Mouse (Mus musculus) embryonic facial prominence, embryonic 15.5 days (tissue): ENCODE measurements around the gene Pak6. TPM values are rescaled to one million over a fixed set of nuclear protein-coding genes. Genes with fewer than 3 reads are reported as not detected.

ENCODE experiments used
- ATAC-seq: fragments of 200-750 bp; cut with Nextera tagmentation; 2 replicates; pipeline ENCODE4 v1.8.0; 2017; ENCODE audit warnings: low read depth, moderate TSS enrichment; ENCODE audit not compliant: insufficient number of reproducible peaks, low FRiP score, low TSS enrichment
- H3K27ac ChIP-seq: fragments of 300-500 bp; sonication (generic); replicated peaks from 2 replicates; pipeline ENCODE4 v1.5.1; 2015; ENCODE audit warnings: mild to moderate bottlenecking, inconsistent platforms
- H3K27me3 ChIP-seq: fragments of 300-500 bp; sonication (generic); 2 replicates; pipeline ENCODE4 v1.6.1; 2015; ENCODE audit warnings: inconsistent platforms
- H3K36me3 ChIP-seq: fragments of 300-500 bp; sonication (generic); 2 replicates; pipeline ENCODE4 v1.6.1; 2015; ENCODE audit warnings: mild to moderate bottlenecking, inconsistent platforms
- H3K4me1 ChIP-seq: fragments of 300-500 bp; sonication (generic); 2 replicates; pipeline ENCODE4 v1.6.1; 2015; ENCODE audit warnings: inconsistent platforms
- H3K4me2 ChIP-seq: fragments of 300-500 bp; sonication (generic); replicated peaks from 2 replicates; pipeline ENCODE4 v1.6.1; 2015; ENCODE audit warnings: mild to moderate bottlenecking, inconsistent platforms
- H3K4me3 ChIP-seq: fragments of 300-500 bp; sonication (generic); replicated peaks from 2 replicates; pipeline ENCODE4 v1.5.1; 2015; ENCODE audit warnings: mild to moderate bottlenecking, inconsistent platforms
- H3K9ac ChIP-seq: fragments of 300-500 bp; sonication (generic); 2 replicates; pipeline ENCODE4 v1.6.1; 2015; ENCODE audit warnings: inconsistent platforms
- H3K9me3 ChIP-seq: fragments of 300-500 bp; sonication (generic); replicated peaks from 2 replicates; pipeline ENCODE4 v1.6.1; 2016; ENCODE audit warnings: inconsistent platforms
- WGBS: fragments of 180-500 bp; shearing (Covaris S2); methylation state at CpG from one replicate; pipeline ENCODE4 v1.1.7; 2015; 5-methylcytosine and 5-hydroxymethylcytosine counted together
- polyA plus RNA-seq: library from polyadenylated mRNA; unstranded; fragments of >200 nt; fragmentation: Nextera tagmentation; extraction: Ambion mirVana; gene quantifications from 2 replicates; pipeline ENCODE4 v1.2.1, GENCODE M21; 2015

The Pak6 gene
- polyA plus RNA-seq, 1 experiment from 2014 or later: 8.5 TPM

DNA sequence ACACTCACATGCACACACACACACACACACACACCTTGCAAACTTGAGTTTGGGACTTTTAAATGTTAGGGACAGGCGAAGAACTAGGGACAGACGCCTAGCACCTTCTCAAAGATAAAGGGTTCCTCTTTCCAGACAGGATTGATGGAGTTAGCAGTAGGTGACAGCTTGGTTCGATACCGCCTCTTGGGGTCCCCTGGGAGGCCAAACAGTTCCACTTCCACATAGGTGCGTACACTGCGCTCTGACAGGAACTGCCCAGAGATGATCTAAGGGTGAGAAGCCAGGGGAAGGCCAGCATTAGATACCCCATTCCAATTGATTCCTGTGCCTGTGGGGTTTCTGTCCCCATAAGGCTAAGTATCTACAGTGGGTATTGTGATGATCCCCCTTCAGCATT lies 50.5 kb downstream of the Pak6 start:
- 92% methylated on average over 6 of the region's 6 CpGs for WGBS
- Histone ChIP-seq H3K27me3 (peaks cover 46% of the 10 kb centered on the region), H3K36me3 (no peaks in the 10 kb centered on the region), H3K4me2 (no peak overlapping the region), H3K4me3 (no peak overlapping the region), H3K4me1 (peaks cover 18% of the 10 kb centered on the region), H3K27ac (no peak overlapping the region), H3K9ac (no peak overlapping the region), H3K9me3 (no peaks in the 10 kb centered on the region)
- ATAC-seq: no peak

GRCm38 (mm10) chr2:118714230-118714629 lies 51.1 kb downstream of the Pak6 start:
- H3K27ac ChIP-seq: no peak overlapping the region
- no peak overlapping the region for H3K4me3 ChIP-seq
- no peaks in the 10 kb centered on the region for H3K9me3 ChIP-seq
- peaks cover 18% of the 10 kb centered on the region for H3K4me1 ChIP-seq
- peaks cover 40% of the 10 kb centered on the region for H3K27me3 ChIP-seq
- no peak overlapping the region for H3K9ac ChIP-seq
- no peak for ATAC-seq
- no peak overlapping the region for H3K4me2 ChIP-seq
- 53% methylated on average over 4 of the region's 4 CpGs for WGBS
- H3K36me3 ChIP-seq: no peaks in the 10 kb centered on the region

- peaks cover 17% of the 10 kb centered on the region for H3K27me3 ChIP-seq
- H3K27ac ChIP-seq: no peak overlapping the region
- H3K4me3 ChIP-seq: no peak overlapping the region
- no peak for ATAC-seq
- no peak overlapping the region for H3K9ac ChIP-seq
- WGBS: 87% methylated on average over 5 of the region's 5 CpGs
- H3K4me2 ChIP-seq: no peak overlapping the region
- no peaks in the 10 kb centered on the region for H3K9me3 ChIP-seq
- no peaks in the 10 kb centered on the region for H3K36me3 ChIP-seq
- peaks cover 7% of the 10 kb centered on the region; the same call in 1 of the 2 replicates for H3K4me1 ChIP-seq
Measured at GRCm38 (mm10) chr2:118716677-118717076, 53.6 kb downstream of the Pak6 start.

GRCm38 (mm10) chr2:118723693-118724486 lies 60.8 kb downstream of the Pak6 start:
- Histone ChIP-seq H3K36me3 (no peaks in the 10 kb centered on the region), H3K27ac (no peak overlapping the region), H3K4me1 (peaks cover 16% of the 10 kb centered on the region; the same call in 1 of the 2 replicates), H3K27me3 (peaks cover 13% of the 10 kb centered on the region; the same call in 1 of the 2 replicates), H3K4me3 (no peak overlapping the region), H3K9ac (no peak overlapping the region), H3K4me2 (no peak overlapping the region), H3K9me3 (no peaks in the 10 kb centered on the region)
- ATAC-seq: no peak
- WGBS: 80% methylated on average over 15 of the region's 15 CpGs

DNA sequence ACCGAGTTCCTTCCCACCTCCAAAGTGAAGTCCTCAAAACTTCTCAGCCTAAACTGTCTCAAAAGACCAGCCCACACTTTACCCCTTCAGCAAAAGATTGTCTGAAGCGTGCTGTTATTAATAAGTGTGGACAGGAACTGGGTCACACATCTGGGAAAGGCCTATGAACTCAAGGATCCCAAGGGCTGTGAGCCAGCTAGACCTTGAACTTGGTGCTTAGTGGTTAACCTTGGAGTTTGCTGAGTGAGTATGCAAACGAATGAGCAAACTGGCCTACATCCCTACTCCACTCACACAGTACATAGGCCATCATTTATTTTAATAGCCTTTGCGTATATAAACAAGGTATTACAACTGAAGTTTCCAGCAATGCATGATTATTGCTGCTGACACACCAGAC lies 62.4 kb downstream of the Pak6 start:
- H3K27ac ChIP-seq: no peak overlapping the region
- H3K36me3 ChIP-seq: no peaks in the 10 kb centered on the region
- no peak for ATAC-seq
- H3K4me2 ChIP-seq: no peak overlapping the region
- H3K9me3 ChIP-seq: no peaks in the 10 kb centered on the region
- 81% methylated on average over 4 of the region's 4 CpGs for WGBS
- no peak overlapping the region for H3K4me3 ChIP-seq
- H3K9ac ChIP-seq: no peak overlapping the region
- H3K27me3 ChIP-seq: peaks cover 11% of the 10 kb centered on the region; the same call in 1 of the 2 replicates
- H3K4me1 ChIP-seq: peaks cover 32% of the 10 kb centered on the region

GRCm38 (mm10) chr2:118726873-118727272 lies 63.8 kb downstream of the Pak6 start:
- Histone ChIP-seq H3K9me3 (no peaks in the 10 kb centered on the region), H3K4me2 (no peak overlapping the region), H3K4me1 (peaks cover 32% of the 10 kb centered on the region), H3K9ac (no peak overlapping the region), H3K36me3 (no peaks in the 10 kb centered on the region), H3K27ac (no peak overlapping the region), H3K4me3 (no peak overlapping the region), H3K27me3 (peaks cover 16% of the 10 kb centered on the region; the same call in 1 of the 2 replicates)
- no peak for ATAC-seq
- WGBS: 83% methylated on average over 2 of the region's 2 CpGs

DNA sequence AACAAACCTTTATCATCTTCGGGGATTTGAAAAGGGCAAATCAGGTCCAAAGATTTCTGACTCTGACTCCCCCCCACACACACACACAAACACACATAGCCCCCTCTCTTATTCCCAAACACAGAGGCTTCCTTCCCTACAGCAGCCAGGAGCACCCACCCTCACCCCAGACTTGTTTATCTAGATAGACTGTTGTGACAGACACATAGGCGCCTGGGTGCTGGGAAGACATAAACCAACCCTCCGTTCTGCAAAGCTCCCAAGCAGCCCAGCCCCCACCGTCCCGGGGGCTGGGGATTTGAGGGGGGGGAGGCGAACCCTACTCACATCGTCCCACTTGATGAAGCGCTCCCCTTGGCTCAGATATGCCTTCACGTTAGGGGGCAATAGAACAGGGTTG lies 64.8 kb downstream of the Pak6 start:
- WGBS: 19% methylated on average over 9 of the region's 9 CpGs
- H3K4me3 ChIP-seq: no peak overlapping the region
- no peak overlapping the region for H3K4me2 ChIP-seq
- no peak overlapping the region for H3K9ac ChIP-seq
- H3K27ac ChIP-seq: no peak overlapping the region
- H3K27me3 ChIP-seq: peaks cover 12% of the 10 kb centered on the region; the same call in 1 of the 2 replicates
- ATAC-seq: no peak
- no peaks in the 10 kb centered on the region for H3K9me3 ChIP-seq
- H3K4me1 ChIP-seq: peaks cover 29% of the 10 kb centered on the region
- no peaks in the 10 kb centered on the region for H3K36me3 ChIP-seq

DNA sequence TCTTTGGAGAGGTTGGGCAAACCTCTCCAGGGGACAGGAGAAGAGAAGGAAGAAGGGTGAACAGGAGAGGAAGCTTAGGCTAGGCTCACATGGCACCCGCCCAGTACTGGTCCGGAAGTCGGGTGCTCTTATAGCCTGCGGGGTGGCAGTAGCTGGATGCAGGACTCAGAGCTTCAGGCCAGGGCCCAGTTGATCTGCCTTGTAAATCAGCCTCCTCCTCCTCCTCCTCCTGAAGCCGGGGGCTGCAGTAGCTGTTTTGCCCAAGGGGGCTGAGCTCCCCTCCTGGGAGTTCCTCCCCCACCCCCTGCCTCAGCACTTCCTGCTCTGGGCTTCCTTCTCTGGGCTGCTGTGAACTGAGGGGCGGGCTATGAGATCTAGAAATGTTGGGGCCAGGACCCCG lies 65.2 kb downstream of the Pak6 start, which contains the start of gene Plcb2:
Gene Plcb2 (minus strand): TSS at position 102 of the 400 bp plus-strand sequence.
- H3K36me3 ChIP-seq: no peaks in the 10 kb centered on the region
- no peak within 1 kb of the TSS for H3K4me3 ChIP-seq
- H3K4me1 ChIP-seq: peaks cover 26% of the 10 kb centered on the region
- WGBS: 10% methylated on average over 7 of the region's 7 CpGs
- no peaks in the 10 kb centered on the region for H3K9me3 ChIP-seq
- no peak within 1 kb of the TSS for H3K27ac ChIP-seq
- H3K27me3 ChIP-seq: peaks cover 10% of the 10 kb centered on the region; the same call in 1 of the 2 replicates
- no peak within 1 kb of the TSS for H3K9ac ChIP-seq
- no peak within 1 kb of the TSS for H3K4me2 ChIP-seq
- ATAC-seq: no peak

- no peak for ATAC-seq
- H3K27me3 ChIP-seq: peaks cover 5% of the 10 kb centered on the region; the same call in 1 of the 2 replicates
- H3K9me3 ChIP-seq: no peaks in the 10 kb centered on the region
- no peak overlapping the region for H3K27ac ChIP-seq
- H3K4me2 ChIP-seq: no peak overlapping the region
- WGBS: 47% methylated on average over 4 of the region's 4 CpGs
- H3K4me1 ChIP-seq: peaks cover 26% of the 10 kb centered on the region
- H3K4me3 ChIP-seq: no peak overlapping the region
- no peaks in the 10 kb centered on the region for H3K36me3 ChIP-seq
- no peak overlapping the region for H3K9ac ChIP-seq
Measured at GRCm38 (mm10) chr2:118729194-118729593, 66.1 kb downstream of the Pak6 start.

DNA sequence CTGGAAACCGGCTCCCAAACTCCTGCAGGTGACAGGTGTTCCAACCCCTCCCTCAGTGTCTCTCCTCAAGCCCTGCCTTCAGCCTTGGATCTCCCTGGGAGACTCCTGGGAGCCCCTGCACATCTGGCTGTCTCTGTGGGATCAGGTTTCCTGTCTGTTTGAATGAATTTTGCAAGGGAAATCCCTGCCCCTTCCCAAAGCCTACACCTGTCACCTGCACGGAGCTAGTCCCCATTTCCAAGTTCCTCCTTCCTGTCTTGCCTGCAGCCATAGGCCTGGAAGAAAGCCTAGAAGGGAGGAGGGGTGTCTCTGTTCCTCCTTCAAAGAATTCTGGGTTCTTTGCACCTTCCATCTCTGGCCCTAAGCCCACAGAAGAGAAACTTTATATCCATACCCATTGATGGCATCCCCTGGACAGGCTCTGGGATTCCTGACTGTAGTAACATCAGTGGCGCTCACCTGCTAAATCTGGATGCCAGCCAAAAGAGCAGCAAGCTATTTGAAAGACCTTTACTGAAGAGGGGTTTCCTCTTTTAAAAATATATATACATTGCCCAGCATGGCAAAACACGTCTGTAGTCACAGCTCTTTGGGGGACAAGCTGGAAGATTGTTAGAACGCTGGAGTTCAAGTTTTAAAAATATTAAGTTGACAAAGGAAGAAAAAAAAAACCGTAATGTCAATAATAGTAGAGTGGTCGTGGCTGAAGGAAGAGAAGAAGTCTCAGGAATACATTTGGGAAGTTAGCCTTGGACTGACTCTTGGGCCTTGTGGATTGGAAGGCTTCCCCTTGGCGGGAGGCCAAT lies 66.9 kb downstream of the Pak6 start:
- Histone ChIP-seq H3K4me2 (no peak overlapping the region), H3K27ac (no peak overlapping the region), H3K9me3 (no peaks in the 10 kb centered on the region), H3K4me3 (no peak overlapping the region), H3K4me1 (peaks cover 26% of the 10 kb centered on the region), H3K36me3 (no peaks in the 10 kb centered on the region), H3K9ac (no peak overlapping the region), H3K27me3 (peaks cover 5% of the 10 kb centered on the region; the same call in 1 of the 2 replicates)
- WGBS: 19% methylated on average over 8 of the region's 8 CpGs
- ATAC-seq: no peak

DNA sequence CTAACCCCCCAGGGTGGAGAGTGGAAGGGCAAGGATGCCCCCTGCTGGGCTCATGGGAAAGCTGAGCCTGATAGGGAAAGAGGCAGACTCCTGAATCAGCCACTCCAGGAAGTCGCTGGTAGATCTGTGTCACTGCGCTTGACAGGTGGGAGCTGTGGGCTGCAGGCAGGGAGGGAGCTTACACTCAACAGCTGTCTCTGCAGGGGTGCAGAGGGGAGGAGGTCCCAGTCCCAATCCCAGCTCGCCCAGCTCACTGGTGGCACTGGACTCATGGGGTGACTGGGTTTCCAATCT lies 67.5 kb downstream of the Pak6 start:
- Histone ChIP-seq H3K36me3 (no peaks in the 10 kb centered on the region), H3K9ac (no peak overlapping the region), H3K4me3 (no peak overlapping the region), H3K9me3 (no peaks in the 10 kb centered on the region), H3K4me2 (no peak overlapping the region), H3K27ac (no peak overlapping the region), H3K4me1 (peaks cover 26% of the 10 kb centered on the region), H3K27me3 (peaks cover 5% of the 10 kb centered on the region; the same call in 1 of the 2 replicates)
- 4% methylated on average over 3 of the region's 3 CpGs for WGBS
- no peak for ATAC-seq
